Mouse (Mus musculus): ENCODE measurements around the gene Rdh8. TPM values are rescaled to one million over a fixed set of nuclear protein-coding genes. Genes with fewer than 3 reads are reported as not detected.

Gene Rdh8
- total RNA-seq, 2 experiments from 2014 or later = not detected

Other genes starting within 250 kb of the Rdh8 start
- gene Zfp846, start 237.2 kb upstream of the Rdh8 start, total RNA-seq (2021) = 1 to 10 TPM; 5.9 to 6.6 TPM
- gene Ubl5, start 175.6 kb upstream of the Rdh8 start, total RNA-seq (2021) = 100 to 1,000 TPM; 218 to 220 TPM
- gene Fbxl12, start 173.7 kb upstream of the Rdh8 start, total RNA-seq (2021) = 10 to 100 TPM; 10.5 to 11.5 TPM
- 10 to 100 TPM; 18.3 to 19.2 TPM for gene Pin1, start 166.4 kb upstream of the Rdh8 start, total RNA-seq (2021)
- gene Olfm2, start 72.2 kb upstream of the Rdh8 start, total RNA-seq (2021) = under 1 TPM in 1 of 2 experiments, not detected in 1; 0.18 TPM
- gene Col5a3, start 3.4 kb upstream of the Rdh8 start, total RNA-seq (2021) = 10 to 100 TPM; 26.1 to 30.2 TPM
- 1 to 10 TPM; 4.0 to 4.2 TPM for gene A230050P20Rik, start 50.1 kb downstream of the Rdh8 start, total RNA-seq (2021)
- 1 to 10 TPM; 3.2 to 3.3 TPM for gene Angptl6, start 61.2 kb downstream of the Rdh8 start, total RNA-seq (2021)
- gene Ppan, start 69.7 kb downstream of the Rdh8 start, total RNA-seq (2021) = 1 to 10 TPM; 7.0 to 9.5 TPM
- gene Eif3g, start 80.1 kb downstream of the Rdh8 start, total RNA-seq (2021) = 100 to 1,000 TPM in 1 of 2 experiments, 10 to 100 TPM in 1; 97.8 to 100 TPM
- gene Dnmt1, start 141.4 kb downstream of the Rdh8 start, total RNA-seq (2021) = 10 to 100 TPM; 12.4 to 12.7 TPM
- 1 to 10 TPM; 4.2 to 6.7 TPM for gene S1pr2, start 158.3 kb downstream of the Rdh8 start, total RNA-seq (2021)
- gene Mrpl4, start 184.2 kb downstream of the Rdh8 start, total RNA-seq (2021) = 100 to 1,000 TPM; 143 to 144 TPM
- 1 to 10 TPM; 7.7 to 9.6 TPM for gene Icam1, start 197.5 kb downstream of the Rdh8 start, total RNA-seq (2021)
- under 1 TPM; 0.26 to 0.64 TPM for gene Icam4, start 210.9 kb downstream of the Rdh8 start, total RNA-seq (2021)
- gene Icam5, start 213.6 kb downstream of the Rdh8 start, total RNA-seq (2021) = not detected
- gene Zglp1, start 248.6 kb downstream of the Rdh8 start, total RNA-seq (2021) = not detected

Data from heart, postnatal 25 days (tissue).